Mouse (Mus musculus): ENCODE results near the gene Bank1. TPM values are rescaled to one million over a fixed set of nuclear protein-coding genes. Genes with fewer than 3 reads are reported as not detected.

Gene Bank1
- total RNA-seq, 1 experiment: 0.18 TPM

DNA sequence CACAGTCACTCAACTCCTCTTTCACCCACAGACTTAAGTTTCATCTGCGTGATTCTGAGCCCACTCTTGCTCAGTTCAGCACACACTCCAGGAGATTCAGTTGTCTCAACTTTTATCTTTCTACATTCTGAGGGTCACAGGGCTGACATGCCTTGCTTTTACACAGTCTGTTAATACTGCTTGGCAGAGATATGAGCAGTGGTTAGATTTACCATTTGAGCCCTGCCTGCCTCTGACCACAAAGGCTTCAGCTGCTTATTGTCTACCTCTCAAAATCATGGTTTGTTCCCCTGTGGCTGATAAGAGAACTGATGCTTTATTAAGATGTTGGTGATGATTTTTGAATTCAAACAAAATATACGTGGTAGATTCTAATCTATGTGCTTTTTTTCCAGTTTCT lies 264.0 kb downstream of the Bank1 start:
- in situ Hi-C loops (cut with MboI; ENCODE audit: low sequenced_read_pairs in 2 of 2, unreplicated experiment in 2 of 2): no loop called here
- no peak overlapping the region for H3K4me3 ChIP-seq (ENCODE audit: insufficient read depth in 1 of 2, low read depth in 1 of 2, low read length in 2 of 2, poor library complexity in 1 of 2, severe bottlenecking in 1 of 2)
- no peak overlapping the region for H3K9ac ChIP-seq (ENCODE audit: insufficient read depth, low read depth, low read length, poor library complexity, severe bottlenecking)
- no peak for DNase-seq (ENCODE audit: low read depth, low spot score)
- no peaks in the 10 kb centered on the region for H3K4me1 ChIP-seq (ENCODE audit: control insufficient read depth in 2 of 2, insufficient read depth in 2 of 2, low read length in 2 of 2, poor library complexity in 1 of 2)
- no peak for TF ChIP-seq ZNF384 (IDR thresholded peaks at IDR 0.05; ENCODE audit: low read depth, low read length)
- TF ChIP-seq CHD2 (IDR thresholded peaks at IDR 0.05; ENCODE audit: low read depth, low read length): no peak
- TF ChIP-seq ZC3H11A (IDR thresholded peaks at IDR 0.05; ENCODE audit: borderline replicate concordance, low read depth, low read length): no peak
- no peak for TF ChIP-seq MAFK (IDR thresholded peaks at IDR 0.05; ENCODE audit: insufficient read depth, low read depth, low read length)
- TF ChIP-seq HCFC1 (IDR thresholded peaks at IDR 0.05; ENCODE audit: borderline replicate concordance, insufficient read depth, low read length): no peak
- no peak overlapping the region for H3K27ac ChIP-seq (ENCODE audit: insufficient read depth, low read depth, low read length, poor library complexity, severe bottlenecking)
- no peaks in the 10 kb centered on the region for H3K9me3 ChIP-seq (ENCODE audit: control insufficient read depth, insufficient read depth, low read depth, low read length)
- H3K36me3 ChIP-seq (ENCODE audit: control insufficient read depth, insufficient read depth, low read length, poor library complexity, severe bottlenecking): no peaks in the 10 kb centered on the region

DNA sequence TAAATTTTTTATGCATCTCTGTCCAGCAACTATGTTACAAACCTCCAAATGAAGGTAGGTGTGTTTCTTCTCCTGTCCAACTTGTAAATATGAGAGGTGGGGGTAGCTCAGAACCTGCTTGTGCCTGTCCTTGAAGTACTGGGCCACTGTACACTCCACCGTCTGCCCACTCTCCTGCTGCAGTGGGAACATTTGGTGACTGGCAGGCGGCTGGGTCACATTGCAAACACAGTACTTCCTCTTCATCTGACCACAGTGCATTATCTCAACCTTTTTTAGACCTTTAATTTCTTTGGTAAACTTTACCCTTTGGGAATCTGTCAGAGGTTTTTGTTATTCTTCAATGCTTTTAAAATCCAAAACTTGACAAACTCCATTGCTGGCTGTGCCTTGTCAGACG lies 275.2 kb downstream of the Bank1 start:
- no peaks in the 10 kb centered on the region for H3K36me3 ChIP-seq (ENCODE audit: control insufficient read depth, insufficient read depth, low read length, poor library complexity, severe bottlenecking)
- no peak for DNase-seq (ENCODE audit: low read depth, low spot score)
- in situ Hi-C loops (cut with MboI; ENCODE audit: low sequenced_read_pairs in 2 of 2, unreplicated experiment in 2 of 2): no loop called here

DNA sequence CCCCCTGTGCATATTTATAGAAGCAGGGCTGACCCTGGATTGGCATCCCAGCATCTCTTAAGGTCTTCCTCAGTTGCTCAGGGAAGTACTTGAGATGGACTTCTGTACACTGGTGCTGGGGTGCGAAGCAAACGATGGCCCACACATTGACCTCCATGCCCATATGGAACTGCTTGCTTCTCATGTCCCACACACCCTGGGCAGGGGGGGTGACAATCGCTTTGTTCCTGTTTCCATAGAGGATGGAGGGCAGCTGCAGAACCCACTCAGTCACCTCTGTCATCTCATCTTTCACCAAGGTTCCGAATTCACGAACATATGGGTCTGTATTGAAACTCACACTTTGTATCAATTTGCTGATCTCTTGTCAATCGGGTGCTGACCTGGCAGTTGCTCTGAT lies 275.7 kb downstream of the Bank1 start:
- Histone ChIP-seq H3K27ac (ENCODE audit: insufficient read depth, low read depth, low read length, poor library complexity, severe bottlenecking) (no peak overlapping the region), H3K36me3 (ENCODE audit: control insufficient read depth, insufficient read depth, low read length, poor library complexity, severe bottlenecking) (no peaks in the 10 kb centered on the region), H3K4me3 (ENCODE audit: insufficient read depth in 1 of 2, low read depth in 1 of 2, low read length in 2 of 2, poor library complexity in 1 of 2, severe bottlenecking in 1 of 2) (no peak overlapping the region), H3K9ac (ENCODE audit: insufficient read depth, low read depth, low read length, poor library complexity, severe bottlenecking) (no peak overlapping the region), H3K9me3 (ENCODE audit: control insufficient read depth, insufficient read depth, low read depth, low read length) (no peaks in the 10 kb centered on the region), H3K4me1 (ENCODE audit: control insufficient read depth in 2 of 2, insufficient read depth in 2 of 2, low read length in 2 of 2, poor library complexity in 1 of 2) (no peaks in the 10 kb centered on the region)
- in situ Hi-C loops (cut with MboI; ENCODE audit: low sequenced_read_pairs in 2 of 2, unreplicated experiment in 2 of 2): no loop called here
- no peak for TF ChIP-seq ZNF384 (IDR thresholded peaks at IDR 0.05; ENCODE audit: low read depth, low read length)
- TF ChIP-seq CHD2 (IDR thresholded peaks at IDR 0.05; ENCODE audit: low read depth, low read length): no peak
- TF ChIP-seq MAFK (IDR thresholded peaks at IDR 0.05; ENCODE audit: insufficient read depth, low read depth, low read length): no peak
- TF ChIP-seq HCFC1 (IDR thresholded peaks at IDR 0.05; ENCODE audit: borderline replicate concordance, insufficient read depth, low read length): no peak
- DNase-seq (ENCODE audit: low read depth, low spot score): no peak

More for the DNA sequence above, 275.2 kb downstream of the Bank1 start:
- no peak overlapping the region for H3K27ac ChIP-seq (ENCODE audit: insufficient read depth, low read depth, low read length, poor library complexity, severe bottlenecking)
- no peak for TF ChIP-seq ZC3H11A (IDR thresholded peaks at IDR 0.05; ENCODE audit: borderline replicate concordance, low read depth, low read length)
- no peak for TF ChIP-seq ZNF384 (IDR thresholded peaks at IDR 0.05; ENCODE audit: low read depth, low read length)
- no peak for TF ChIP-seq HCFC1 (IDR thresholded peaks at IDR 0.05; ENCODE audit: borderline replicate concordance, insufficient read depth, low read length)
- no peak for TF ChIP-seq MAFK (IDR thresholded peaks at IDR 0.05; ENCODE audit: insufficient read depth, low read depth, low read length)
- TF ChIP-seq CHD2 (IDR thresholded peaks at IDR 0.05; ENCODE audit: low read depth, low read length): no peak
- H3K9ac ChIP-seq (ENCODE audit: insufficient read depth, low read depth, low read length, poor library complexity, severe bottlenecking): no peak overlapping the region
- no peaks in the 10 kb centered on the region for H3K9me3 ChIP-seq (ENCODE audit: control insufficient read depth, insufficient read depth, low read depth, low read length)
- no peaks in the 10 kb centered on the region for H3K4me1 ChIP-seq (ENCODE audit: control insufficient read depth in 2 of 2, insufficient read depth in 2 of 2, low read length in 2 of 2, poor library complexity in 1 of 2)
- no peak overlapping the region for H3K4me3 ChIP-seq (ENCODE audit: insufficient read depth in 1 of 2, low read depth in 1 of 2, low read length in 2 of 2, poor library complexity in 1 of 2, severe bottlenecking in 1 of 2)

DNA sequence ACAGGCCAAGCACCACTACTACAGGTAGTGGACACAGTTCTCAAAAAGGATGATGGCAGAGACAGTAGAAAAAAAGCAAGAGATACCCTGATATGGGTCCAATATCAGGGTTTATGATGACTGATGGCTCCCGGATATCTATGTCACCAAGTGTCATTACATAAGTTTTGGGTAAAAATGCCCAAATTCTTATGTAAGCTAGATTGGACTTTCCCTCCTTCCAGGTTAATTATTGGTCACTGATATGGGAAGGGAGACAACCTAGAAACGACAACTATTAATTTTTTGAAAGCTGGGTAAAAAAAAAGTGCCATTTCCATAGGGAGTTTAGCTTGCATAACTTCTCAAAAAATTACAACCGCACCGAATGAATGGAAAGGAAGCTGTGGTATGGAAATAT lies 277.8 kb downstream of the Bank1 start:
- Histone ChIP-seq H3K9me3 (ENCODE audit: control insufficient read depth, insufficient read depth, low read depth, low read length) (no peaks in the 10 kb centered on the region), H3K9ac (ENCODE audit: insufficient read depth, low read depth, low read length, poor library complexity, severe bottlenecking) (no peak overlapping the region), H3K36me3 (ENCODE audit: control insufficient read depth, insufficient read depth, low read length, poor library complexity, severe bottlenecking) (no peaks in the 10 kb centered on the region), H3K4me1 (ENCODE audit: control insufficient read depth in 2 of 2, insufficient read depth in 2 of 2, low read length in 2 of 2, poor library complexity in 1 of 2) (no peaks in the 10 kb centered on the region), H3K4me3 (ENCODE audit: insufficient read depth in 1 of 2, low read depth in 1 of 2, low read length in 2 of 2, poor library complexity in 1 of 2, severe bottlenecking in 1 of 2) (no peak overlapping the region), H3K27ac (ENCODE audit: insufficient read depth, low read depth, low read length, poor library complexity, severe bottlenecking) (no peak overlapping the region)
- in situ Hi-C loops (cut with MboI; ENCODE audit: low sequenced_read_pairs in 2 of 2, unreplicated experiment in 2 of 2): no loop called here
- no peak for DNase-seq (ENCODE audit: low read depth, low spot score)
- TF ChIP-seq MAFK (IDR thresholded peaks at IDR 0.05; ENCODE audit: insufficient read depth, low read depth, low read length): no peak
- TF ChIP-seq ZC3H11A (IDR thresholded peaks at IDR 0.05; ENCODE audit: borderline replicate concordance, low read depth, low read length): no peak
- no peak for TF ChIP-seq CHD2 (IDR thresholded peaks at IDR 0.05; ENCODE audit: low read depth, low read length)

DNA sequence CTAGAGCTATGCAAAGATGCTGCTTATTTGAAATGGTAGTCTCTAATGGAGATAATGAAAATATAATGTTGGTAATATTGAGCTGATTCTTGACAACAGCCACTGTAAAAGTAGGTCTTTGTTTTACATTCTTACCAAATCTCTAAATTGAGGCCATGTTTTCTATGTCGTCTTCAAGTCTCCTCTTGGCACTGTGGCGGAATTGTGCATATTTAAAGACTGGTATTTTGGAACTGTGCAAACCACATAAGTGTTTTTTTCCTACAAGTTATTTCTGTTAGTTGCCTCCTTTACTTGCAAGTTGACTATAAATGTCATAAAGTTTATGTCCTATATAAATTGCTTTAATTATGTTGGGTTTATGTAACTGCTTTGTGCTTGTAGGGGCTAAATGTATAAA lies 280.5 kb downstream of the Bank1 start:
- no peak overlapping the region for H3K27ac ChIP-seq (ENCODE audit: insufficient read depth, low read depth, low read length, poor library complexity, severe bottlenecking)

More for the DNA sequence above, 280.5 kb downstream of the Bank1 start:
- Histone ChIP-seq H3K9ac (ENCODE audit: insufficient read depth, low read depth, low read length, poor library complexity, severe bottlenecking) (no peak overlapping the region), H3K9me3 (ENCODE audit: control insufficient read depth, insufficient read depth, low read depth, low read length) (no peaks in the 10 kb centered on the region), H3K4me3 (ENCODE audit: insufficient read depth in 1 of 2, low read depth in 1 of 2, low read length in 2 of 2, poor library complexity in 1 of 2, severe bottlenecking in 1 of 2) (no peak overlapping the region), H3K36me3 (ENCODE audit: control insufficient read depth, insufficient read depth, low read length, poor library complexity, severe bottlenecking) (no peaks in the 10 kb centered on the region), H3K4me1 (ENCODE audit: control insufficient read depth in 2 of 2, insufficient read depth in 2 of 2, low read length in 2 of 2, poor library complexity in 1 of 2) (no peaks in the 10 kb centered on the region)
- DNase-seq (ENCODE audit: low read depth, low spot score): no peak
- in situ Hi-C loops (cut with MboI; ENCODE audit: low sequenced_read_pairs in 2 of 2, unreplicated experiment in 2 of 2): no loop called here
- no peak for TF ChIP-seq MAFK (IDR thresholded peaks at IDR 0.05; ENCODE audit: insufficient read depth, low read depth, low read length)
- TF ChIP-seq ZC3H11A (IDR thresholded peaks at IDR 0.05; ENCODE audit: borderline replicate concordance, low read depth, low read length): no peak
- no peak for TF ChIP-seq HCFC1 (IDR thresholded peaks at IDR 0.05; ENCODE audit: borderline replicate concordance, insufficient read depth, low read length)
- no peak for TF ChIP-seq CHD2 (IDR thresholded peaks at IDR 0.05; ENCODE audit: low read depth, low read length)
- TF ChIP-seq ZNF384 (IDR thresholded peaks at IDR 0.05; ENCODE audit: low read depth, low read length): no peak
